Mouse (Mus musculus) embryonic fibroblast, embryonic 13.5 days (primary cell): ENCODE measurements at regions not wholly inside any gene's neighbourhood (a gene's known extent, or its start where the extent isn't known, plus 50 kb on each side); places are given as distances from the start of the nearest gene placed in this dataset.

Experiments used
- CTCF ChIP-seq: IDR thresholded peaks from 2 replicates; pipeline ENCODE4 v1.5.1; 2011; ENCODE audit warnings: mild to moderate bottlenecking, control low read depth, low read length, moderate library complexity, borderline replicate concordance; ENCODE audit not compliant: insufficient read depth
- POLR2A ChIP-seq: IDR thresholded peaks from 2 replicates; pipeline ENCODE4 v1.6.1; 2011; ENCODE audit warnings: low read depth, mild to moderate bottlenecking, control low read depth, low read length, moderate library complexity

GRCm38 (mm10) chr15:56199336-56199735 is 1278.1 kb downstream of the Slc22a22 start:
- no peak for TF ChIP-seq CTCF
- TF ChIP-seq POLR2A: no peak
